Mouse (Mus musculus) activated CD4-positive, CD25-positive, alpha-beta regulatory T cell (primary cell): ENCODE data around the gene Ccl24. TPM values are rescaled to one million over a fixed set of nuclear protein-coding genes. Genes with fewer than 3 reads are reported as not detected.

Experiments
- polyA plus RNA-seq, 2 experiments: library from polyadenylated mRNA; unstranded; fragments of 100-300 nt; shearing (Covaris generic); gene quantifications; one replicate each; pipeline ENCODE4 v1.2.1; 2017

Gene Ccl24
- 10 to 100 TPM in 1 of 2 experiments, under 1 TPM in 1; 0.62 to 32.7 TPM for polyA plus RNA-seq

GRCm38 (mm10) chr5:135573006-135573405, at the start of gene Ccl24:
Gene Ccl24, minus strand, starts transcription at chr5:135573049.

GRCm38 (mm10) chr5:135563469-135563868, 9.4 kb downstream of the Ccl24 start, which contains the start of gene Ccl26:
Gene Ccl26, minus strand, starts transcription at chr5:135563569.

GRCm38 (mm10) chr5:135544865-135545797, 27.7 kb downstream of the Ccl24 start, which contains the start of gene Hip1:
Gene Hip1, minus strand, starts transcription at chr5:135545120.

Other genes starting within 250 kb of the Ccl24 start
- under 1 TPM in 1 of 2 experiments, not detected in 1; 0.18 TPM for gene Fkbp6, start 223.0 kb downstream of the Ccl24 start, polyA plus RNA-seq
- under 1 TPM in 1 of 2 experiments, not detected in 1; 0.08 TPM for gene Trim50, start 219.8 kb downstream of the Ccl24 start, polyA plus RNA-seq
- 10 to 100 TPM; 24.8 to 35.7 TPM for gene Nsun5, start 203.1 kb downstream of the Ccl24 start, polyA plus RNA-seq
- gene Pom121, start 178.5 kb downstream of the Ccl24 start, polyA plus RNA-seq, result 10 to 100 TPM; 23.7 to 31.1 TPM
- gene Hip1, start 27.9 kb downstream of the Ccl24 start, polyA plus RNA-seq, result 10 to 100 TPM in 1 of 2 experiments, 1 to 10 TPM in 1; 4.7 to 23.0 TPM
- not detected for gene Ccl26, start 9.5 kb downstream of the Ccl24 start, polyA plus RNA-seq
- 10 to 100 TPM; 18.4 to 20.4 TPM for gene Rhbdd2, start 59.6 kb upstream of the Ccl24 start, polyA plus RNA-seq
- 10 to 100 TPM; 27.4 to 61.1 TPM for gene Por, start 97.0 kb upstream of the Ccl24 start, polyA plus RNA-seq
- gene Tmem120a, start 171.4 kb upstream of the Ccl24 start, polyA plus RNA-seq, result 10 to 100 TPM; 61.9 to 66.5 TPM
- gene Styxl1, start 205.3 kb upstream of the Ccl24 start, polyA plus RNA-seq, result under 1 TPM; 0.25 to 0.66 TPM
- gene Mdh2, start 205.4 kb upstream of the Ccl24 start, polyA plus RNA-seq, result 100 to 1,000 TPM; 467 to 511 TPM
- gene Srrm3, start 233.8 kb upstream of the Ccl24 start, polyA plus RNA-seq, result under 1 TPM; 0.14 to 0.21 TPM